Mouse (Mus musculus) heart, embryonic 12.5 days (tissue): ENCODE results near the gene Rab15. TPM values are rescaled to one million over a fixed set of nuclear protein-coding genes. Genes with fewer than 3 reads are reported as not detected.
"Not testable (repeated sequence)": the region's sequence is repeated elsewhere in the genome, so short reads cannot be mapped to it uniquely, and the experiment has no call there.

Source experiments
- ATAC-seq: fragments of 200-750 bp; cut with Nextera tagmentation; 2 replicates; pipeline ENCODE4 v1.8.0; 2017; ENCODE audit warnings: moderate TSS enrichment, moderate library complexity; ENCODE audit not compliant: insufficient number of reproducible peaks, low FRiP score
- H3K27ac ChIP-seq: fragments of 300-500 bp; sonication (generic); 2 replicates; pipeline ENCODE4 v1.5.1; 2016; ENCODE audit warnings: mild to moderate bottlenecking, moderate library complexity; ENCODE audit not compliant: poor library complexity, severe bottlenecking
- H3K27me3 ChIP-seq: fragments of 300-500 bp; sonication (generic); replicated peaks from 2 replicates; pipeline ENCODE4 v1.6.1; 2016; ENCODE audit warnings: mild to moderate bottlenecking, moderate library complexity
- H3K36me3 ChIP-seq: fragments of 300-500 bp; sonication (generic); 2 replicates; pipeline ENCODE4 v1.6.1; 2016; ENCODE audit warnings: mild to moderate bottlenecking, moderate library complexity
- H3K4me1 ChIP-seq: fragments of 300-500 bp; sonication (generic); replicated peaks from 2 replicates; pipeline ENCODE4 v1.6.1; 2016; ENCODE audit warnings: mild to moderate bottlenecking
- H3K4me2 ChIP-seq: fragments of 300-500 bp; sonication (generic); 2 replicates; pipeline ENCODE4 v1.6.1; 2016; ENCODE audit warnings: mild to moderate bottlenecking, moderate library complexity
- H3K4me3 ChIP-seq: fragments of 300-500 bp; sonication (generic); 2 replicates; pipeline ENCODE4 v1.5.1; 2016; ENCODE audit warnings: mild to moderate bottlenecking
- H3K9ac ChIP-seq: fragments of 300-500 bp; sonication (generic); 2 replicates; pipeline ENCODE4 v1.6.1; 2016; ENCODE audit warnings: mild to moderate bottlenecking, moderate library complexity
- H3K9me3 ChIP-seq: fragments of 300-500 bp; sonication (generic); replicated peaks from 2 replicates; pipeline ENCODE4 v1.6.1; 2016; ENCODE audit warnings: mild to moderate bottlenecking, moderate library complexity
- WGBS: fragments of 180-500 bp; shearing (Covaris S2); methylation state at CpG from one replicate; pipeline ENCODE4 v1.1.7; 2016; 5-methylcytosine and 5-hydroxymethylcytosine counted together
- polyA plus RNA-seq: library from polyadenylated mRNA; unstranded; fragments of >200 nt; fragmentation: Nextera tagmentation; extraction: Ambion mirVana; gene quantifications from 2 replicates; pipeline ENCODE4 v1.2.1, GENCODE M21; 2016

Gene Rab15
- polyA plus RNA-seq, result 2.9 and 3.6 TPM in 2 replicates

DNA sequence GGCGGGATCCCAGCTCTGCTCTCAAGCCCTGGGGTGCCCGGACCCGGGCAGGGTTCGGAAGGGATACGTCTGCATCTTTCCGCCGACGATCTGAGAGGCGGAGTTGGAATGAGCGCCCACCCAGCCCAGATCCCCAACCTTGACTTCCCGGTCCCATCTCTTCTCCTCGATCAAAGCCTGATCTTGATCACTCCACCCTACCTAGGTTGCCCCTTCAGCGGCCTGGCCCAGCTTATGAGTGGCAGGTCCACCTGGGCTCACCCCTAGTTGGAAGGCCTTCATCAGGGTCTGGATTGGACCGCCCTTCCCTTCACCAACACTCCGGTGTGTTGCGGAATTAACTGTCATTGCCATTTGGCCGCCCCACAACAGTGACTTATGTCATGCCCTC is at the start of gene Rab15:
Gene Rab15, minus strand, starts transcription at position 258 of the 391 bp plus-strand sequence.
- no peak for ATAC-seq
- H3K27ac ChIP-seq, result no peak within 1 kb of the TSS

DNA sequence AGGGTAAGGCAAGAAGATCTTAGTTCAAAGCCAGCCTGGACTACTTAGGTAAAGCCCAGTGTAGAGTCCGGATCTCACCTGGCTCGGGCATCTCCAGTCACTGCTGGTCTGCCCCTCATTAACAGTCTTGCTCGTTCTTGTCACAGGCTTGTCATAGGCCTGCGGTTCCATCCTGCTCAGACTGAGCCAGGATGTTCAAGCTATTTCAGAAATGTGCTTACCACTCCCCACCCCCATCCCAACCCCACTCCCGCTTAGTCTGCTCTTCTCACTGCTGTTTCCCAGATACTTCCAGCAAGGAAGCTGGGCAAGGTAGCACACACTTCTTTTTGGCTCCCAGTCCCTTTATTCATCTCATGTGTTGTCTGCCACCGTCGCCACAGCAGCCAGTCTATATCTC is 46.9 kb upstream of the Rab15 start:
- no peaks in the 10 kb centered on the region for H3K9me3 ChIP-seq
- H3K4me1 ChIP-seq, result peaks cover 36% of the 10 kb centered on the region
- H3K36me3 ChIP-seq, result 0 out of 2 replicates have a peak, but pooled peaks cover 6% of the 10 kb centered on the region
- H3K9ac ChIP-seq, result no peak overlapping the region
- H3K4me3 ChIP-seq, result no peak overlapping the region
- H3K27me3 ChIP-seq, result no peaks in the 10 kb centered on the region
- no peak overlapping the region for H3K4me2 ChIP-seq
- WGBS, result 66% methylated on average over 7 of the region's 7 CpGs
- ATAC-seq, result no peak
- no peak overlapping the region for H3K27ac ChIP-seq

More for the DNA sequence above, at the start of gene Rab15:
- Histone ChIP-seq H3K9me3 (no peaks in the 10 kb centered on the region), H3K4me3 (peak within 1 kb of the TSS; percentile 71), H3K9ac (peak within 1 kb of the TSS; percentile 76), H3K27me3 (peaks cover 60% of the 10 kb centered on the region), H3K4me1 (peaks cover 18% of the 10 kb centered on the region), H3K4me2 (peak within 1 kb of the TSS; percentile 91), H3K36me3 (no peaks in the 10 kb centered on the region)
- WGBS, result 2% methylated on average over 17 of the region's 17 CpGs

DNA sequence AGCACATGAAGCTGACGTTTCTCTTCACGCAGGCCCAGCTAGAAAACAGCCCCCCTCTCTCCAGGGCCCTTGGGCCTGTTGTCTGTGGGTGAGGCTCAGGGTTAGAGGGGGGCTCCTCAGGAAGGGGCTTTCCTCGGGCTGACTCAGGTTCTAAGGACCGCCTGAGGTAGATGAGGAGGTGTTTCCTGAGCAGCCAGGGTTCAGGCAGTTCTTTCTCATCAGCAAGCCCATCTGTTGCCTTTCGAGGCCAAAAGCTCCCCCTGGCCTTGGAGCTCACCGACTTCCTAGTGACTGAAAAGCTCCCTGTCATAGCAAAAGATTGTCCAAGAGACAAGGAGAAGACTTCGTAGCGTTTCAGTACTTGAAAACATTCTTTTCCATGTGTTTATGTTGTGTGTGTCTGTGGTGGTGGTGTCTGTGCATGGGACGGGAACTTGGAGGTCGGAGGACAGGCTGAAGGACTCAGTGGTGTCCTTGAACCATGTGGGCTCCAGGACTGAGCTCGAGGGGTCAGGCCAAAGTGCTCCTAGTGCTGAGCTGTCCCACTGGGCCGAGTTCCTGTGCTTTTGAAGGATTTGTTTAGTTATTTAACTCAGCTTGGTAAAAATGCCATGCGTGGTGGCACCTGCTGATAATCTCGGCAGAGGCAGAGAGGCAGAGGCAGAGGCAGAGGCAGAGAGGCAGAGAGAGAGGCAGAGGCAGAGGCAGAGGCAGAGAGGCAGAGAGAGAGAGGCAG is 45.9 kb upstream of the Rab15 start:
- peaks cover 2% of the 10 kb centered on the region; the same call in 1 of the 2 replicates for H3K36me3 ChIP-seq
- H3K9ac ChIP-seq, result no peak overlapping the region
- H3K4me1 ChIP-seq, result peaks cover 36% of the 10 kb centered on the region
- H3K4me2 ChIP-seq, result no peak overlapping the region
- 74% methylated on average over 14 of the region's 14 CpGs for WGBS
- H3K9me3 ChIP-seq, result no peaks in the 10 kb centered on the region
- ATAC-seq, result no peak
- H3K4me3 ChIP-seq, result no peak overlapping the region
- H3K27me3 ChIP-seq, result no peaks in the 10 kb centered on the region
- no peak overlapping the region for H3K27ac ChIP-seq

DNA sequence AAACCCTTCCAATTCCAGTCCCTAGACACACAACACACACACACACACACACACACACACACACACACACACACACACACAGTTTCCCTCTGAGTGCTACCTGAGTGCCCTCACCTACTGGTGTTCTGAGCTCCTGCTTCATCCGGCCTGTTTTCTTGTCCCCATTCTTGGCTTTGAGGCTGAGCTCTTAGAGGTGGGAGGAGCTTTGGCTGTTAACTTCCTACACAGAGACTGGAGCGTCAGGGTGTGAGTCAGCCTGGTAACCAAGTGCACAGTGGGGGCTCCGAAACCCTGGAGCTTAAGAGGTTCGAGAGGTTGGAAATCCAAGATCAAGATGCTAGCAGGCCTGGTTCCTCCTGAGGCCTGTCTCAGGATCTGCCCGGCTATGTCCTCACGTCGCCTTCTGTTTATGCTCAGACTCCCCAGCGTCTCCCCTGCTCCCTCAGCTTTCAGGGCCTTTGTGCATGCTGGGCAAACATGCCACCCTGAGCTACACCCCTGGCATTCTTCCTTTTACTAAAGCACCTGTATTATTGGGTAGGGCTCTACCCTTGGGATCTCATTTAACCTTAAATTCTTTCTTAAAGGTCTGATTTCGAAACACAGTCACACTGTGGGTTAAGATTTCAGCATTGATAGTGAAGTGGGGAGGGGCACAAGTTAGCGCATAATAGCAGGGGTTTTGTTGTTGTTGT is 45.0 kb upstream of the Rab15 start:
- no peak overlapping the region for H3K27ac ChIP-seq
- no peaks in the 10 kb centered on the region for H3K27me3 ChIP-seq
- 0 out of 2 replicates have a peak overlapping the region, but pooled peaks have one; percentile 4 for H3K9ac ChIP-seq
- H3K9me3 ChIP-seq, result no peaks in the 10 kb centered on the region
- no peak for ATAC-seq
- no peak overlapping the region for H3K4me3 ChIP-seq
- H3K4me1 ChIP-seq, result peaks cover 29% of the 10 kb centered on the region
- H3K36me3 ChIP-seq, result peaks cover 11% of the 10 kb centered on the region; the same call in 1 of the 2 replicates
- WGBS, result 52% methylated on average over 10 of the region's 10 CpGs
- H3K4me2 ChIP-seq, result no peak overlapping the region

DNA sequence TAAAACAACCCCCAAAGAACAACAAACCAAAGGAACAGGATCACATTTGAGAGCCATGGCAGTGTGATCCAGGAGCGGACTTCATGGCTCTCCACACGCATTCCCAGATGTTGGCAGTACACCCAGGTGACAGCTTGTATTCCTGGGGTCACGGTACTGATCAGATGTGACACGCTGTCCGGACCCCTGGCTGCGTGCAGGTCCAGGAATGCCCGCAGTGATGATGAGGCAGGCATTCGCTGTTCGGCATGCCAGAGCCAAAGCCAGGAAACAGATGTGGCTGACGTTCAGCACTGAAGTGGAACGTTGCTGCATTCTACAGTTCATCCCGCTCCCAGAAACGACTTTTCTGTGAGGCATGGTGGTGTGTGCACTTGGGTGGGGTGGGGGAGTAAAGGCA is 42.6 kb upstream of the Rab15 start:
- ATAC-seq, result no peak
- H3K4me3 ChIP-seq, result no peak overlapping the region
- no peaks in the 10 kb centered on the region for H3K9me3 ChIP-seq
- no peak overlapping the region for H3K27ac ChIP-seq
- no peak overlapping the region for H3K4me2 ChIP-seq
- H3K9ac ChIP-seq, result no peak overlapping the region
- H3K36me3 ChIP-seq, result peaks cover 12% of the 10 kb centered on the region; the same call in 1 of the 2 replicates
- H3K4me1 ChIP-seq, result peaks cover 26% of the 10 kb centered on the region
- no peaks in the 10 kb centered on the region for H3K27me3 ChIP-seq
- WGBS, result 75% methylated on average over 13 of the region's 13 CpGs

DNA sequence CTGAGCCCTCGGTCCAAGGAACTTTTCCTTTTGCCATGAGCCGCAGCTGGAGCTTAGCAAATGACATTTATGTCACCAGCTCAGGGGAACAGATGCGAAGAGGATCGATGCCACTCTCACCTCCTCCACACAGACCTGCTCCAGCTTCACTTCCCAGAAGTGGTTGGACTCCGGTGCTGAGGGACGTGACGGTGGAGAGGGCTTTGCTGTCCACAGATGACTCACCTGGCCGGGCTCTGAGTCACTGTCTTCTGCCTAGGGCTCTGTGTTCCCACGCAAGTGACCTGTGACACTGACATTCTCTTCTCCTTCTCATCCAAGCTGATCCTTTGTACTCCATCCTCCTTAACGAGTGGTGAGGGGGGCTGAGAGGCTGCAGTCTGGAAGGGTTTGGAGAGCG is 40.9 kb upstream of the Rab15 start:
- H3K4me1 ChIP-seq, result peaks cover 26% of the 10 kb centered on the region
- H3K9me3 ChIP-seq, result no peaks in the 10 kb centered on the region
- no peak overlapping the region for H3K4me2 ChIP-seq
- no peak overlapping the region for H3K9ac ChIP-seq
- 79% methylated on average over 11 of the region's 11 CpGs for WGBS
- ATAC-seq, result no peak
- no peak overlapping the region for H3K4me3 ChIP-seq
- H3K36me3 ChIP-seq, result peaks cover 12% of the 10 kb centered on the region; the same call in 1 of the 2 replicates
- no peak overlapping the region for H3K27ac ChIP-seq
- H3K27me3 ChIP-seq, result no peaks in the 10 kb centered on the region

DNA sequence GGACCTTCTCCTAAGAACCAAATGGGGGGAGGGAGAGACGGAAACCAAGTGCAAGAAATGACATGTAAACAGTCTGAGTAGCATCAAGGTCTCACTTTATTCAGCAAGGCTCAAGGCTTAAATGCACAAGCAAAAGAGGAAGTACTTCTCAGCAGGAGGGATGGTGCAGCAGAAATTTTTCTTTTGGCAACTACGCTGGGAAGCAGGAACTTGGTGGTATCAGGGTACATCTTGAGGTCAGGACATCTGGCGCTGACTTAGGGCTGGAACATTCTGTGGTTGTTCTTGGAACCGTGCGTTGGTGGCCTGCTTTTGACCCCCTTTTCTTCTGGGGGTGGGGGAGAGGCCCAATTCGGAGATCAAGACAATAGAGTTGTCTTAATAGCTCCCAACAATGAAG is 36.1 kb upstream of the Rab15 start:
- WGBS, result 80% methylated on average over 6 of the region's 6 CpGs
- not testable (repeated sequence) for H3K4me2 ChIP-seq, ATAC-seq, H3K27me3 ChIP-seq, H3K4me1 ChIP-seq, H3K9me3 ChIP-seq, H3K4me3 ChIP-seq, H3K9ac ChIP-seq, H3K27ac ChIP-seq
- peaks cover 13% of the 10 kb centered on the region; the same call in 1 of the 2 replicates for H3K36me3 ChIP-seq

DNA sequence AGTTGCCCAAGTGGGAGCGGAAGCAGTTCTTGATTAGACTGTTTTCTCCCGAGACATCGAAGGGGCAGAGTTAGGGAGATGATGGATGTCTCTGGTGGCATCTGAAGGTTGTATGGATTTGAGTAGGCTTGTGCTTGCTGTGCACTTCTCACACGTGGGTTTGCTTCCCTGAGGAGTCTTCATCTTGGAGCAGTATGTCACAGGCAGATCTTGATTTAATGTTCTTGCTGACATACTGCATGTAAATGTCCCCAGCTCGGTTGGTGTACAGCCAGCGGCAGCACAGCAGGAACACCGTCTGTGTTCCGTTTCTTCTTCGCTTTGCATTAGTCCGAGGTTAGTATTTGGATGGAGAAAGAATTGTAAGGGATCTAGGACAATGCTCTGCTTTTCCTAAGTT is 34.4 kb upstream of the Rab15 start:
- Histone ChIP-seq H3K4me3 (no peak overlapping the region), H3K4me2 (no peak overlapping the region), H3K36me3 (0 out of 2 replicates have a peak, but pooled peaks cover 2% of the 10 kb centered on the region), H3K9me3 (no peaks in the 10 kb centered on the region), H3K27me3 (no peaks in the 10 kb centered on the region), H3K4me1 (peaks cover 12% of the 10 kb centered on the region), H3K9ac (no peak overlapping the region), H3K27ac (no peak overlapping the region)
- WGBS, result 86% methylated on average over 10 of the region's 10 CpGs
- no peak for ATAC-seq

DNA sequence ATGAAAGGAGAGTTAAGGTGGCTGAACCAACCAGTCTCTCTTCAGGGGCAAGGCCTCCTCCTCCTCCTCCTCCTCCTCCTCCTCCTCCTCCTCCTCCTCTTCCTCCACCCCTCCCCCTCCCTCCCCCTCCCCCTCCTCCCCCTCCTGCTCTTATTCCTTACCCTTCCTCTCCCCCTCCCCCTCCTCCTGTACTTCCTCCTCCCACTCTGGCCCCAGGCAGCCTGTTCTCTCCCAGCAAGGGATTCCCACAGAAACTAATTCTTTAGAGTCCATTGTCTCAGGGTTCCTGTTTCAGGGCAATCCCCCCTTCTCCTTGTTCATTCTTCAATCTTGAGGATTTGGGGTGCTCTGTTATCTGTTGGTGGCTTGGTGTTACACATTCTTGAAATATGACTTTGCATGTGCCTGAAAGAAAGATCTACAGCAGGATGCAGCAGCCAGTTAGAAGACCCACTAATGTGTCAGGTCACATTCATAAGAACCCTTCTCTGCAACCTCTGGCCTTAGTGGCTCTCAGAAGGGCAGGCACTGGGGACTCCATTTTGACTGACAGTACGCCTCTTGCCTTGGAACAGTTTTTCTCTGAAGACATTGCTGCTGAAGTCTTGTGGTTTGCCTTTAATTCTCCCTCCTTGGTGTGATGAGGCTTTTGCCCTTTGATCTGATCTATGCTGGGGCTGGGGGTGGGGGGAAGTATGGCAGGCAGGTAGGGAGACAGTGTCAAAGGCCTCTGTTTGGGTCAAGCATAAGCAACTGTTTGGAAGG is 30.9 kb upstream of the Rab15 start:
- Histone ChIP-seq H3K4me3 (no peak overlapping the region), H3K4me1 (peaks cover 12% of the 10 kb centered on the region), H3K27me3 (no peaks in the 10 kb centered on the region), H3K36me3 (0 out of 2 replicates have a peak, but pooled peaks cover 2% of the 10 kb centered on the region), H3K27ac (no peak overlapping the region), H3K9ac (no peak overlapping the region), H3K9me3 (no peaks in the 10 kb centered on the region), H3K4me2 (no peak overlapping the region)
- WGBS, result 88% methylated on average over 1 of the region's 1 CpGs
- no peak for ATAC-seq

DNA sequence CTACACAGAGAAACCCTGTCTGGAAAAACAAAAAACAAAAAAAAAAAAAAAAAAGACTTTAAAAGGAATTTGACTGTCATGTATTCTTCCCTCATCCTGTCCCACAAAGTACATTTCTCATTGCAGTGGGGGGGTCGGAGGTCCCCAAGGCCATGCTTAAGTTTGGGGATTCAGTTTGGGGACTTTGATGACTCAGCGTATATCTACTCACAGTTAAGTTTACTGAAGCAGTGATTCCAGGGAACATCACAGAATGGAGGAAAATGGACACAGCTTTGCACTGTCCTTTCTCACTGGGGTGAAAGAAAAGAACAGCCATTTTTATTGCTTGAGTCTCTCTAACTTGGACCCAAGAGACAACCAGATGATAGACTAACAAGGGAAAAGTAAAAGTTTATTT is 29.7 kb upstream of the Rab15 start:
- Histone ChIP-seq H3K4me2 (no peak overlapping the region), H3K4me1 (peaks cover 12% of the 10 kb centered on the region), H3K27me3 (no peaks in the 10 kb centered on the region), H3K27ac (no peak overlapping the region), H3K9ac (no peak overlapping the region), H3K4me3 (no peak overlapping the region), H3K36me3 (no peaks in the 10 kb centered on the region), H3K9me3 (no peaks in the 10 kb centered on the region)
- WGBS, result 86% methylated on average over 2 of the region's 2 CpGs
- ATAC-seq, result no peak
